Mouse (Mus musculus) intestine, embryonic 16.5 days (tissue): Measurements from ENCODE around the gene Mgll. TPM values are rescaled to one million over a fixed set of nuclear protein-coding genes. Genes with fewer than 3 reads are reported as not detected.
A peak's percentile ranks its signal among the peaks of the same experiment; 100 is the strongest.

Experiments used
- ATAC-seq: fragments of 200-750 bp; cut with Nextera tagmentation; 2 replicates; pipeline ENCODE4 v1.8.0; 2017; ENCODE audit warnings: moderate TSS enrichment, moderate library complexity
- H3K27ac ChIP-seq: fragments of 300-500 bp; sonication (generic); 2 replicates; pipeline ENCODE4 v1.5.1; 2014; ENCODE audit warnings: mild to moderate bottlenecking, low read length
- H3K27me3 ChIP-seq: fragments of 300-500 bp; sonication (generic); replicated peaks from 2 replicates; pipeline ENCODE4 v1.6.1; 2014; ENCODE audit warnings: low read length, control low read depth, mixed read lengths; ENCODE audit not compliant: control insufficient read depth, insufficient read depth
- H3K36me3 ChIP-seq: fragments of 300-500 bp; sonication (generic); 2 replicates; pipeline ENCODE4 v1.6.1; 2014; ENCODE audit warnings: low read length, control low read depth; ENCODE audit not compliant: control insufficient read depth, insufficient read depth
- H3K4me1 ChIP-seq: fragments of 300-500 bp; sonication (generic); 2 replicates; pipeline ENCODE4 v1.6.1; 2014; ENCODE audit warnings: low read length, control low read depth, mixed read lengths; ENCODE audit not compliant: control insufficient read depth, insufficient read depth
- H3K4me2 ChIP-seq: fragments of 300-500 bp; sonication (generic); 2 replicates; pipeline ENCODE4 v1.6.1; 2014; ENCODE audit warnings: low read depth, low read length, control low read depth
- H3K4me3 ChIP-seq: fragments of 300-500 bp; sonication (generic); 2 replicates; pipeline ENCODE4 v1.5.1; 2014; ENCODE audit warnings: mild to moderate bottlenecking, low read length
- H3K9ac ChIP-seq: fragments of 300-500 bp; sonication (generic); 2 replicates; pipeline ENCODE4 v1.6.1; 2014; ENCODE audit warnings: low read depth, low read length
- H3K9me3 ChIP-seq: fragments of 300-500 bp; sonication (generic); 2 replicates; pipeline ENCODE4 v1.6.1; 2016; ENCODE audit warnings: low read length, control low read depth; ENCODE audit not compliant: control insufficient read depth
- WGBS: fragments of 180-500 bp; shearing (Covaris S2); extraction: QIAGEN DNeasy Blood & Tissue Kit; methylation state at CpG from one replicate; pipeline ENCODE4 v1.1.7; 2014; 5-methylcytosine and 5-hydroxymethylcytosine counted together
- polyA plus RNA-seq: library from polyadenylated mRNA; unstranded; fragments of >200 nt; fragmentation: Nextera tagmentation; extraction: Ambion mirVana; gene quantifications from 2 replicates; pipeline ENCODE4 v1.2.1, GENCODE M21; 2015

Gene Mgll
- polyA plus RNA-seq, 1 experiment from 2014 or later = 82.8 TPM

- ATAC-seq = no peak
- H3K9me3 ChIP-seq = no peaks in the 10 kb centered on the region
- no peaks in the 10 kb centered on the region for H3K27me3 ChIP-seq
- no peak overlapping the region for H3K4me3 ChIP-seq
- H3K4me2 ChIP-seq = no peak overlapping the region
- no peak overlapping the region for H3K27ac ChIP-seq
- H3K9ac ChIP-seq = no peak overlapping the region
- H3K36me3 ChIP-seq = no peaks in the 10 kb centered on the region
- H3K4me1 ChIP-seq = peaks cover 6% of the 10 kb centered on the region; the same call in 1 of the 2 replicates
- 86% methylated on average over 5 of the region's 5 CpGs for WGBS
Observed at GRCm38 (mm10) chr6:88770981-88771380, 46.8 kb downstream of the Mgll start.

- ATAC-seq = no peak
- WGBS = 78% methylated on average over 13 of the region's 13 CpGs
- Histone ChIP-seq H3K27ac (no peak overlapping the region), H3K36me3 (no peaks in the 10 kb centered on the region), H3K4me2 (no peak overlapping the region), H3K27me3 (no peaks in the 10 kb centered on the region), H3K9me3 (no peaks in the 10 kb centered on the region), H3K4me1 (peaks cover 7% of the 10 kb centered on the region; the same call in 1 of the 2 replicates), H3K4me3 (no peak overlapping the region), H3K9ac (no peak overlapping the region)
Observed at GRCm38 (mm10) chr6:88772041-88772440, 47.8 kb downstream of the Mgll start.

DNA sequence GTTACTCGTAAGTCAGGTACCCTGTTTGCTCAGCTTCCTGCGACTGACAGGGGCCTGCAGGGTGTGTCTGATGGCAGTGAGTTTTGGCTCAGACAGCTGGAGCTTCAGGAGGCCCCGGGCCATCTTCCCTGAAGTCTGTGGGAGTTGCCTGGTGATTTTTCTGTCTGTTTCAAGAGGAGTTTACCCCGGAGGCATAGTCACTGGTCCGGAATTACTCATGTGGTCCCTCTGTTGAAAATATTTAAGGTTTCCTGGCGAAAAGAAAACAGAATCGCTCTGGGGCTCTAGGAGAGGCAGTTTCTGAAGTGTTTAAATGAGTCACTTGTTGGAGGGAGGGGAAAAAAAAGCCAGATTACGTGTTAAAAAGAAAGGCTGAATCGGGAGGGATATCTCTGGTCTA, 49.8 kb downstream of the Mgll start:
- Histone ChIP-seq H3K9ac (no peak overlapping the region), H3K27me3 (no peaks in the 10 kb centered on the region), H3K4me2 (no peak overlapping the region), H3K27ac (no peak overlapping the region), H3K36me3 (no peaks in the 10 kb centered on the region), H3K9me3 (no peaks in the 10 kb centered on the region), H3K4me3 (no peak overlapping the region), H3K4me1 (peaks cover 12% of the 10 kb centered on the region; the same call in 1 of the 2 replicates)
- 53% methylated on average over 9 of the region's 9 CpGs for WGBS
- ATAC-seq = no peak

GRCm38 (mm10) chr6:88775267-88775666, 51.1 kb downstream of the Mgll start:
- no peaks in the 10 kb centered on the region for H3K9me3 ChIP-seq
- WGBS = 45% methylated on average over 13 of the region's 14 CpGs
- H3K9ac ChIP-seq = no peak overlapping the region
- ATAC-seq = no peak; the same call in 1 of the 2 replicates
- no peak overlapping the region for H3K4me2 ChIP-seq
- H3K27ac ChIP-seq = no peak overlapping the region
- no peaks in the 10 kb centered on the region for H3K27me3 ChIP-seq
- peaks cover 14% of the 10 kb centered on the region; the same call in 1 of the 2 replicates for H3K4me1 ChIP-seq
- H3K4me3 ChIP-seq = no peak overlapping the region
- H3K36me3 ChIP-seq = no peaks in the 10 kb centered on the region

DNA sequence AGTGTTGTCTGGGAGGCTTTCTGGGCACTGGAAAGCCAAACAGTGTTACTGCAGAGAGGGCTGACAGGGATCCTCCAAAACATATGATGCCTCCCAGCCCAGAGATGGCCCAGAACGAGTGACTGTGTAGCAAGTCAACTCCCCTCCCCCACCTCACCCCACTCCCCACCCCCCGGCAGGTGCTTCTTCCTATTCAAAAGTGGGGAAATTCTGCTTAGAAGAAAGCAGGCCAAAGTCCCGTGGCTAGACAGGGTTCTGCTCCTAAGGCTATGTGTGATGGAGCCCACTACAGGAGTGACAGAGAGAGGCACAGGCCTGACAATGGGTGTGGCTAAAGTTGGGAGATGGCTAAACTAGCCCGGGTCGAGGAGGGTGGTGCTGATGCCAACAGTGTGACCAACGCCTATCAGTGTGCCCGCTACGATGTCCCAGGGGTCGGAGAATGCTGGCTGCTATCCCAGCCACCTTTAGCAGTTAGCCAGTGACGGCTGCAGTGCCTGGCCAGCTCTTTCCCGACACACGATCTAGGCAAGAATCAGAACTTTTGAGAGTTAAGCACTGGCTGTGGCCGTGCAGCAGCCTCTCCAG, 52.2 kb downstream of the Mgll start:
- Histone ChIP-seq H3K9ac (no peak overlapping the region), H3K4me1 (peaks cover 16% of the 10 kb centered on the region; the same call in 1 of the 2 replicates), H3K27me3 (no peaks in the 10 kb centered on the region; the same call in 1 of the 2 replicates), H3K36me3 (no peaks in the 10 kb centered on the region), H3K4me3 (no peak overlapping the region), H3K9me3 (no peaks in the 10 kb centered on the region), H3K4me2 (no peak overlapping the region), H3K27ac (no peak overlapping the region)
- peak; percentile 36; the same call in 1 of the 2 replicates for ATAC-seq
- 63% methylated on average over 13 of the region's 13 CpGs for WGBS

- 70% methylated on average over 8 of the region's 8 CpGs for WGBS
- no peaks in the 10 kb centered on the region for H3K9me3 ChIP-seq
- no peaks in the 10 kb centered on the region; the same call in 1 of the 2 replicates for H3K27me3 ChIP-seq
- no peak overlapping the region for H3K9ac ChIP-seq
- no peak overlapping the region for H3K4me2 ChIP-seq
- H3K36me3 ChIP-seq = no peaks in the 10 kb centered on the region
- no peak overlapping the region for H3K27ac ChIP-seq
- H3K4me3 ChIP-seq = no peak overlapping the region
- peaks cover 16% of the 10 kb centered on the region; the same call in 1 of the 2 replicates for H3K4me1 ChIP-seq
- no peak for ATAC-seq
Observed at GRCm38 (mm10) chr6:88776964-88777363, 52.8 kb downstream of the Mgll start.

- 54% methylated on average over 8 of the region's 8 CpGs for WGBS
- Histone ChIP-seq H3K9ac (peak overlapping the region; percentile 51; the same call in 1 of the 2 replicates), H3K27me3 (no peaks in the 10 kb centered on the region; the same call in 1 of the 2 replicates), H3K27ac (no peak overlapping the region), H3K9me3 (no peaks in the 10 kb centered on the region), H3K4me2 (no peak overlapping the region), H3K36me3 (no peaks in the 10 kb centered on the region), H3K4me3 (no peak overlapping the region), H3K4me1 (peaks cover 17% of the 10 kb centered on the region; the same call in 1 of the 2 replicates)
- ATAC-seq = no peak
Observed at GRCm38 (mm10) chr6:88778047-88778688, 54.0 kb downstream of the Mgll start.

DNA sequence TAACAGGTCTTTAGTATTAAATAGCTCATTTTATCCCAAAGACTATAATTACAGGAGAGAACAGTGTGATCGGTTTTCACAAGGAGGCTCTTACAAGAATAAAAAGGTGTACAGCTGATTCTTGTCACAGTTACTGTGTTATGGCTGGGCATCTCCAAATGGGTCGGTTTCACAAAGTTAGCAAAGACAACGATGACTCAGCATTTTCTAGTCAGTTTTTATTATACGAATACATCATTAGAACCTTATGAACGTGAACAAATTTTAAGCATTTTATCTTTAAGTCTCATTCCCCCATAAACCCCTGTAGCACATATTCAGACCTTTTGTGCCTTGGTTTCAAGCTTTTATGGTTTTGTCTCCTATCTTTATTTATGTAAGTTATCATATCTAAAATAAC, 55.5 kb downstream of the Mgll start:
- Histone ChIP-seq H3K4me1 (peaks cover 29% of the 10 kb centered on the region), H3K27me3 (no peaks in the 10 kb centered on the region; the same call in 1 of the 2 replicates), H3K36me3 (no peaks in the 10 kb centered on the region), H3K9ac (no peak overlapping the region), H3K4me2 (no peak overlapping the region), H3K4me3 (no peak overlapping the region), H3K9me3 (no peaks in the 10 kb centered on the region), H3K27ac (no peak overlapping the region)
- no peak for ATAC-seq
- 69% methylated on average over 5 of the region's 5 CpGs for WGBS

DNA sequence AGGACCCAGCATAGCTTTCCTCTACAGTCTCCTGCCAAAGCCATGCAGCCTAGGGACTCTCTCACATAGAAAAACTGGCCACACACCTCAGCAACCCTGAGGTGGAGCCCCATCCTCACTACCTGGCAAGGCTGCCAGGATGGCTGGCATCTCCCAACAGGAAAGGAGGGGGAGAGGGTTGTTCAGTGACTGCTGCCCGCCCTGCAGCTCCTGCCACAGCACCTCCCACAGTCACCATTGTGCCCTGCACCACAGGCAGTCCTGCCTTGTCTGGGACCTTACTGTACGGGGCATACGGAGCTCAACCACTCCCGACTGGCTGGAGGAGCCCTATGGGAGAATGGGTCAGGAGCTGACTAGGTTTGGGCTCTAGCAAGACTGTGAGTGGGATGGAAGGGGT, 57.7 kb downstream of the Mgll start:
- Histone ChIP-seq H3K4me3 (no peak overlapping the region), H3K36me3 (no peaks in the 10 kb centered on the region), H3K9me3 (no peaks in the 10 kb centered on the region), H3K27me3 (no peaks in the 10 kb centered on the region; the same call in 1 of the 2 replicates), H3K9ac (no peak overlapping the region), H3K4me1 (peaks cover 47% of the 10 kb centered on the region), H3K4me2 (no peak overlapping the region), H3K27ac (no peak overlapping the region)
- 76% methylated on average over 4 of the region's 4 CpGs for WGBS
- ATAC-seq = no peak
